Mouse (Mus musculus) hindbrain, embryonic 12.5 days (tissue): ENCODE measurements around the gene Vnn3. TPM values are rescaled to one million over a fixed set of nuclear protein-coding genes. Genes with fewer than 3 reads are reported as not detected.

Experiments used
- ATAC-seq: fragments of 200-750 bp; cut with Nextera tagmentation; 2 replicates; pipeline ENCODE4 v1.8.0; 2017; ENCODE audit warnings: moderate TSS enrichment; ENCODE audit not compliant: low FRiP score
- H3K27ac ChIP-seq: fragments of 300-500 bp; sonication (generic); 2 replicates; pipeline ENCODE4 v1.5.1; 2016; ENCODE audit warnings: mild to moderate bottlenecking
- H3K27me3 ChIP-seq: fragments of 300-500 bp; sonication (generic); 2 replicates; pipeline ENCODE4 v1.6.1; 2016; ENCODE audit warnings: mild to moderate bottlenecking
- H3K36me3 ChIP-seq: fragments of 300-500 bp; sonication (generic); 2 replicates; pipeline ENCODE4 v1.6.1; 2016; ENCODE audit warnings: mild to moderate bottlenecking
- H3K4me1 ChIP-seq: fragments of 300-500 bp; sonication (generic); 2 replicates; pipeline ENCODE4 v1.6.1; 2016
- H3K4me2 ChIP-seq: fragments of 300-500 bp; sonication (generic); replicated peaks from 2 replicates; pipeline ENCODE4 v1.6.1; 2016; ENCODE audit warnings: mild to moderate bottlenecking
- H3K4me3 ChIP-seq: fragments of 300-500 bp; sonication (generic); 2 replicates; pipeline ENCODE4 v1.5.1; 2016; ENCODE audit warnings: mild to moderate bottlenecking
- H3K9ac ChIP-seq: fragments of 300-500 bp; sonication (generic); 2 replicates; pipeline ENCODE4 v1.6.1; 2016; ENCODE audit warnings: mild to moderate bottlenecking, moderate library complexity
- H3K9me3 ChIP-seq: fragments of 300-500 bp; sonication (generic); replicated peaks from 2 replicates; pipeline ENCODE4 v1.6.1; 2016; ENCODE audit warnings: mild to moderate bottlenecking
- WGBS: fragments of 180-500 bp; shearing (Covaris S2); methylation state at CpG from one replicate; pipeline ENCODE4 v1.1.7; 2016; 5-methylcytosine and 5-hydroxymethylcytosine counted together
- polyA plus RNA-seq: library from polyadenylated mRNA; unstranded; fragments of >200 nt; fragmentation: Nextera tagmentation; extraction: Ambion mirVana; gene quantifications from 2 replicates; pipeline ENCODE4 v1.2.1, GENCODE M21; 2016

Vnn3 gene
- polyA plus RNA-seq, 1 experiment from 2014 or later: not detected

GRCm38 (mm10) chr10:23901119-23901518 lies 49.9 kb downstream of the Vnn3 start:
- Histone ChIP-seq H3K4me1 (no peaks in the 10 kb centered on the region), H3K9me3 (no peaks in the 10 kb centered on the region), H3K4me3 (no peak overlapping the region), H3K27me3 (no peaks in the 10 kb centered on the region), H3K4me2 (no peak overlapping the region), H3K27ac (no peak overlapping the region), H3K36me3 (no peaks in the 10 kb centered on the region), H3K9ac (no peak overlapping the region)
- WGBS: 46% methylated on average over 3 of the region's 3 CpGs
- ATAC-seq: no peak

- Histone ChIP-seq H3K4me1 (no peaks in the 10 kb centered on the region), H3K9me3 (no peaks in the 10 kb centered on the region), H3K4me2 (no peak overlapping the region), H3K27me3 (no peaks in the 10 kb centered on the region), H3K4me3 (no peak overlapping the region), H3K27ac (no peak overlapping the region), H3K36me3 (no peaks in the 10 kb centered on the region), H3K9ac (no peak overlapping the region)
- ATAC-seq: no peak
- 97% methylated on average over 1 of the region's 1 CpGs for WGBS
Measured at GRCm38 (mm10) chr10:23905661-23906060, 54.4 kb downstream of the Vnn3 start.

Other genes with a start within 250 kb of the Vnn3 start
- gene Rps12, start 64.2 kb upstream of the Vnn3 start, polyA plus RNA-seq: 113 and 116 TPM in 2 replicates
- 22.5 and 23.5 TPM in 2 replicates for gene Slc18b1, start 54.5 kb upstream of the Vnn3 start, polyA plus RNA-seq
- gene Vnn1, start 43.2 kb downstream of the Vnn3 start, polyA plus RNA-seq: 1.3 and 1.6 TPM in 2 replicates
- not detected in 2 replicates for gene Taar1, start 68.9 kb downstream of the Vnn3 start, polyA plus RNA-seq
- not detected in 2 replicates for gene Taar2, start 87.1 kb downstream of the Vnn3 start, polyA plus RNA-seq
- not detected in 2 replicates for gene Taar3, start 98.1 kb downstream of the Vnn3 start, polyA plus RNA-seq
- gene Taar4, start 109.0 kb downstream of the Vnn3 start, polyA plus RNA-seq: not detected in 2 replicates
- gene Taar5, start 119.2 kb downstream of the Vnn3 start, polyA plus RNA-seq: 1.3 TPM in 1 of 2 replicates, not detected in the other
- gene Taar6, start 134.2 kb downstream of the Vnn3 start, polyA plus RNA-seq: 0.41 TPM in 1 of 2 replicates, not detected in the other
- gene Taar7a, start 142.0 kb downstream of the Vnn3 start, polyA plus RNA-seq: not detected in 2 replicates
- not detected in 2 replicates for gene Taar7b, start 148.5 kb downstream of the Vnn3 start, polyA plus RNA-seq
- not detected in 2 replicates for gene Taar7d, start 175.8 kb downstream of the Vnn3 start, polyA plus RNA-seq
- gene Taar7e, start 186.2 kb downstream of the Vnn3 start, polyA plus RNA-seq: not detected in 2 replicates
- not detected in 2 replicates for gene Taar7f, start 198.0 kb downstream of the Vnn3 start, polyA plus RNA-seq
- not detected in 2 replicates for gene Taar8a, start 225.0 kb downstream of the Vnn3 start, polyA plus RNA-seq
- gene Taar8b, start 240.8 kb downstream of the Vnn3 start, polyA plus RNA-seq: not detected in 2 replicates